Mouse (Mus musculus) myocyte (in vitro differentiated cells): ENCODE measurements around the gene Mfsd10. TPM values are rescaled to one million over a fixed set of nuclear protein-coding genes. Genes with fewer than 3 reads are reported as not detected.

ENCODE experiments used
- H3K27me3 ChIP-seq: one replicate; pipeline ENCODE4 v1.6.1; 2011; ENCODE audit not compliant: control insufficient read depth, insufficient read depth, insufficient read length
- H3K36me3 ChIP-seq: one replicate; pipeline ENCODE4 v1.6.1; 2011; ENCODE audit not compliant: control insufficient read depth, insufficient read depth
- H3K4me2 ChIP-seq: one replicate; pipeline ENCODE4 v1.6.1; 2011; ENCODE audit warnings: low read depth, control low read depth
- H3K4me3 ChIP-seq: one replicate; pipeline ENCODE4 v1.5.1; 2011; ENCODE audit warnings: mild to moderate bottlenecking, control low read depth, moderate library complexity
- H3K79me2 ChIP-seq: one replicate; pipeline ENCODE4 v1.6.1; 2011; ENCODE audit not compliant: control insufficient read depth, insufficient read depth
- H3ac ChIP-seq: one replicate; pipeline ENCODE4 v1.6.1; 2011; ENCODE audit not compliant: control insufficient read depth, insufficient read length
- CEBPB ChIP-seq: IDR thresholded peaks from 2 replicates; pipeline ENCODE4 v1.6.1; 2011; ENCODE audit warnings: mild to moderate bottlenecking, moderate library complexity; ENCODE audit not compliant: poor library complexity, insufficient read depth, severe bottlenecking
- E2F4 ChIP-seq: IDR thresholded peaks from one replicate; pipeline ENCODE4 v1.6.1; 2011; ENCODE audit warnings: mild to moderate bottlenecking, control low read depth, moderate library complexity; ENCODE audit not compliant: insufficient read depth
- MAX ChIP-seq: IDR thresholded peaks from one replicate; pipeline ENCODE4 v1.6.1; 2011; ENCODE audit warnings: low read depth, mild to moderate bottlenecking, control low read depth
- MYOD1 ChIP-seq, 3 experiments: IDR thresholded peaks; one replicate each; pipeline ENCODE4 v1.6.1; 2011; ENCODE audit warnings: control low read depth in 2 of 3, low read depth in 2 of 3, mild to moderate bottlenecking in 2 of 3, moderate library complexity in 1 of 3; ENCODE audit not compliant: insufficient read length in 2 of 3, control insufficient read depth in 1 of 3
- MYOG ChIP-seq, 3 experiments: IDR thresholded peaks; one replicate each; pipeline ENCODE4 v1.6.1; 2011; ENCODE audit warnings: control low read depth in 2 of 3, low read depth in 2 of 3, mild to moderate bottlenecking in 2 of 3; ENCODE audit not compliant: insufficient read length in 2 of 3, control insufficient read depth in 1 of 3, insufficient read depth in 1 of 3
- POLR2A ChIP-seq: IDR thresholded peaks from one replicate; pipeline ENCODE4 v1.6.1; 2011; ENCODE audit warnings: low read depth, mild to moderate bottlenecking, control low read depth, moderate library complexity; ENCODE audit not compliant: insufficient read length
- POLR2AphosphoS2 ChIP-seq: IDR thresholded peaks from one replicate; pipeline ENCODE4 v1.6.1; 2011; ENCODE audit warnings: low read depth, control low read depth; ENCODE audit not compliant: insufficient read length
- REST ChIP-seq: IDR thresholded peaks from one replicate; pipeline ENCODE4 v1.6.1; 2011; ENCODE audit warnings: mild to moderate bottlenecking, control low read depth, moderate library complexity; ENCODE audit not compliant: insufficient read depth, insufficient read length
- SRF ChIP-seq: IDR thresholded peaks from one replicate; pipeline ENCODE4 v1.6.1; 2011; ENCODE audit warnings: low read depth; ENCODE audit not compliant: control insufficient read depth, insufficient read length
- TCF12 ChIP-seq: IDR thresholded peaks from one replicate; pipeline ENCODE4 v1.6.1; 2011; ENCODE audit warnings: mild to moderate bottlenecking, control low read depth; ENCODE audit not compliant: poor library complexity, insufficient read depth, severe bottlenecking
- TCF3 ChIP-seq: IDR thresholded peaks from one replicate; pipeline ENCODE4 v1.6.1; 2011; ENCODE audit warnings: low read depth, control low read depth; ENCODE audit not compliant: insufficient read length
- USF1 ChIP-seq: IDR thresholded peaks from one replicate; pipeline ENCODE4 v1.6.1; 2011; ENCODE audit warnings: low read depth, mild to moderate bottlenecking, control low read depth, moderate library complexity
- polyA plus RNA-seq: library from polyadenylated mRNA; unstranded; fragments of >200 nt; fragmentation: generic; extraction: Trizol; gene quantifications from one replicate; pipeline ENCODE4 v1.2.1, GENCODE M21; 2012; ENCODE audit warnings: missing spikeins

Gene Mfsd10
- polyA plus RNA-seq, 1 experiment: 41.0 TPM

DNA sequence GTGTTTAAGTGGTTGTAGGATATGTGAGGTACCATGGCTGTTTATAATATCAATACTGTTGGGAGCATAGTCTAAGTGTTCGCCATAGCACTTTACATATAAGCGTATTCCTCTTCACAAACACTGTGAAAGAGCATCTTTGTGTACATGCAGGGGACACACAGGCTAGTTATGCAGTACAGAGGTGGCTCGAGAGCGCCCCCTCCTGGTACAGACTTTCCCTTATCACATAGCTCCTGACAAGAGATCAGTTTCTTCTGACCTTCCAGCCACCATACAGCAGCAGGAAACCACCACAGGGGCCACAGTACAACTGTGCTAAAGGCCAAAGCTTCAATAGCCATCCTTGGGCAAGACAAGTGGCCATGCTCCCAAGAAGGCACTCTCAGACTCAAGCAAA is 10.6 kb upstream of the Mfsd10 start:
- peaks cover 72% of the 10 kb centered on the region for H3K36me3 ChIP-seq
- no peak for TF ChIP-seq MAX
- no peak for TF ChIP-seq TCF3
- no peak for TF ChIP-seq REST
- TF ChIP-seq POLR2AphosphoS2: no peak
- no peak for TF ChIP-seq USF1
- TF ChIP-seq CEBPB: no peak
- no peak for TF ChIP-seq MYOD1 (IDR thresholded peaks at IDR 0.05; ENCODE audit: control insufficient read depth in 1 of 3, insufficient read length in 2 of 3, low read depth in 2 of 3)
- TF ChIP-seq TCF12: no peak
- TF ChIP-seq POLR2A: no peak
- no peak for TF ChIP-seq E2F4
- TF ChIP-seq MYOG (IDR thresholded peaks at IDR 0.05; ENCODE audit: control insufficient read depth in 1 of 3, insufficient read depth in 1 of 3, insufficient read length in 2 of 3, low read depth in 2 of 3): no peak
- TF ChIP-seq SRF: no peak
- no peak overlapping the region for H3ac ChIP-seq
- no peaks in the 10 kb centered on the region for H3K79me2 ChIP-seq
- H3K27me3 ChIP-seq: no peaks in the 10 kb centered on the region
- no peak overlapping the region for H3K4me3 ChIP-seq
- no peak overlapping the region for H3K4me2 ChIP-seq

DNA sequence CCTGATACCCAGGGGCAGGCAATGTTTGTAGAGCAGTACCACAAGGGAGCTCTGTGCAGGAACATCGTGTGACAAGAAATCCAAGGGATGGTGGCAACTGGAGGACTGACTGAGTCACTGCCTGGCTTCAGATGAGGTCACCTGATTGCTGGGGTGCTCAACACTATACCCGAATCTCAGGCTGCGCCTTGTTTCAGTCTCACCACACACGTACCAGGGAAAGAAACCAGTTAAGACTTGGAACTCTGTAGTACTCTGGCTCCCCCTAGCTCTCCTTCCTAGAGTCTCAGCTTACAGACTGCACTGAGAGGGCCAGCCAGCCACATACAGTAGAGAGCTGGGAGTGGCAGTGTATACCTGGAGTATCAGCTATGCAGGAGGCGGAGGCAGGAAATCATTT is 5.9 kb upstream of the Mfsd10 start:
- Histone ChIP-seq H3K4me2 (no peak overlapping the region), H3K36me3 (peaks cover 45% of the 10 kb centered on the region), H3K27me3 (no peaks in the 10 kb centered on the region), H3K79me2 (no peaks in the 10 kb centered on the region), H3K4me3 (no peak overlapping the region), H3ac (no peak overlapping the region)
- TF ChIP-seq MAX (no peak), SRF (no peak), REST (no peak), TCF3 (no peak), MYOG (IDR thresholded peaks at IDR 0.05; ENCODE audit: control insufficient read depth in 1 of 3, insufficient read depth in 1 of 3, insufficient read length in 2 of 3, low read depth in 2 of 3) (no peak), USF1 (no peak), POLR2A (no peak), E2F4 (no peak), POLR2AphosphoS2 (no peak), CEBPB (no peak), TCF12 (no peak), MYOD1 (IDR thresholded peaks at IDR 0.05; ENCODE audit: control insufficient read depth in 1 of 3, insufficient read length in 2 of 3, low read depth in 2 of 3) (no peak)

- no peak overlapping the region for H3K4me2 ChIP-seq
- H3K36me3 ChIP-seq: peaks cover 40% of the 10 kb centered on the region
- H3K4me3 ChIP-seq: no peak overlapping the region
- no peak overlapping the region for H3ac ChIP-seq
- H3K79me2 ChIP-seq: no peaks in the 10 kb centered on the region
- TF ChIP-seq MAX: no peak
- TF ChIP-seq REST: no peak
- TF ChIP-seq TCF12: no peak
- no peak for TF ChIP-seq TCF3
- no peak for TF ChIP-seq CEBPB
- TF ChIP-seq E2F4: no peak
- no peak for TF ChIP-seq SRF
- TF ChIP-seq MYOD1 (IDR thresholded peaks at IDR 0.05; ENCODE audit: control insufficient read depth in 1 of 3, insufficient read length in 2 of 3, low read depth in 2 of 3): no peak
- no peaks in the 10 kb centered on the region for H3K27me3 ChIP-seq
These were observed 5.0 kb upstream of the Mfsd10 start for GRCm38 (mm10) chr5:34641991-34642390.

DNA sequence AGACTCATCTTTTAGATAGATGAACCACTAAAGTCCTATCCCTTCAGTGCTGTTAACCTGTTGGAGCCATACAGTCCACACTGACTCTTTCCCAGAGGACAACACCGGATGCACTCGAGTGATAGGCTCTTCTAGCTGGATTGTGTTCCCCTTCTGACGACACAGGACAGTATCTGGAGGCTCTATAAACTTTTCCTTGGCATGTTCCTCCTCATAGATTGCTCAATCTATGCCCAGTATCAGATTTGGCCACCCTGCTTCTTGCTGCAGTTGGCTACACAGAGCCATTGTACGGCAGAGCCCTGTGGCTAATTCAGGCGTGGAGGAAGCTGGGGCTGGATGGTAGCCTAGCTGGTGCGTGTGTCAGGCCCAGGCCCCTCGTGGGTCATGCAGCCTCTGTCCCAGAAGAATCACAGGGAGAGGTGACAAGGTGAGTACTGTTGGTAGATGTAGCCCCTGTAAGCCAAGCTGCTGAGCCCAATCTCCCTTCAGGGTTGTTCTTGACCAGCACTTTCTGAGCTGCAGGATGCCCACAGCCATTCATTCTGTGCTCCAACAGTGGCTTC is 662 bp upstream of the Mfsd10 start:
- Histone ChIP-seq H3K36me3 (peaks cover 17% of the 10 kb centered on the region), H3K79me2 (no peaks in the 10 kb centered on the region), H3K27me3 (no peaks in the 10 kb centered on the region), H3K4me3 (peak overlapping the region; percentile 63), H3K4me2 (peak overlapping the region; percentile 84), H3ac (no peak overlapping the region)
- TF ChIP-seq POLR2AphosphoS2 (no peak), SRF (no peak), MAX (no peak), TCF12 (no peak), E2F4 (no peak), USF1 (no peak), TCF3 (no peak), CEBPB (no peak), REST (no peak), POLR2A (no peak), MYOD1 (IDR thresholded peaks at IDR 0.05; ENCODE audit: control insufficient read depth in 1 of 3, insufficient read length in 2 of 3, low read depth in 2 of 3) (no peak), MYOG (IDR thresholded peaks at IDR 0.05; ENCODE audit: control insufficient read depth in 1 of 3, insufficient read depth in 1 of 3, insufficient read length in 2 of 3, low read depth in 2 of 3) (no peak)

DNA sequence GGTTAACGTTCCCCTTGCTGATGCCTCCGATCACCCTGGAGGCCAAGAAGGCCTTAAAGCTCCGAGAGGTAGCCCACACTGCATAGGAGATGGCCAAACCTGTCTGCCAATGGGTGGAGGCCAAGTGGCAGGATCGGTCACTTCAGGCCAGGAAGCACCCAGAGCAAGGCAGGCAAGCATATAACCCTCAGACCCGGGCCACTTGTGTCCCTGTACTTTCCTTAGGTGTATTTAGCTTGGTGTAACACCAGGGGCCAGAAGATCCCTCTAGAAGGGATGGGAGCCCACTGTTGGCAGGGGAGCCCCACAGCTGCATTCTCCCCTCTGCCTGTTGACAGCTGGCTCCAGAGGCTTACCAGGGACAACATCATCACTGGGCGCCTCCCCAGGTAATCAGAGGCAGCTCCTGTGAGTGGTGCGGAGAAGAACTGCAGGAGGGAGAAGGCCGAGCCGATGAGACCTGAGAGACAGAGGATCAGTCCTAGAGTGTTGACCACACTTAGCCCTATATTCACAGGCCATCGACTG is 1.3 kb downstream of the Mfsd10 start:
- peak overlapping the region; percentile 84 for H3K4me2 ChIP-seq
- peak overlapping the region; percentile 63 for H3K4me3 ChIP-seq
- TF ChIP-seq E2F4 (no peak), POLR2AphosphoS2 (peak; percentile 44)
- H3K79me2 ChIP-seq: no peaks in the 10 kb centered on the region
- H3K27me3 ChIP-seq: no peaks in the 10 kb centered on the region
- peak overlapping the region; percentile 68 for H3ac ChIP-seq
- H3K36me3 ChIP-seq: peaks cover 16% of the 10 kb centered on the region
